Mouse (Mus musculus) small intestine, adult 2 months (tissue): ENCODE measurements around the gene Dennd6a. TPM values are rescaled to one million over a fixed set of nuclear protein-coding genes. Genes with fewer than 3 reads are reported as not detected.

Experiments used
- H3K27ac ChIP-seq: fragments of 200-500 bp; 2 replicates; pipeline ENCODE4 v1.5.1; 2012; ENCODE audit warnings: low read depth, low read length, control low read depth, inconsistent platforms; ENCODE audit not compliant: insufficient read depth
- H3K27me3 ChIP-seq: fragments of 200-500 bp; 2 replicates; pipeline ENCODE4 v1.6.1; 2012; ENCODE audit warnings: mild to moderate bottlenecking, moderate library complexity, low read length, inconsistent platforms; ENCODE audit not compliant: control insufficient read depth, insufficient read depth
- H3K36me3 ChIP-seq: fragments of 200-500 bp; 2 replicates; pipeline ENCODE4 v1.6.1; 2012; ENCODE audit warnings: mild to moderate bottlenecking, low read length, control low read depth, inconsistent platforms; ENCODE audit not compliant: control insufficient read depth, insufficient read depth
- H3K4me1 ChIP-seq: fragments of 200-500 bp; 2 replicates; pipeline ENCODE4 v1.6.1; 2012; ENCODE audit warnings: low read length, inconsistent platforms, mixed read lengths; ENCODE audit not compliant: control insufficient read depth, insufficient read depth, insufficient read length
- H3K4me3 ChIP-seq: fragments of 200-500 bp; 2 replicates; pipeline ENCODE4 v1.5.1; 2012; ENCODE audit warnings: low read depth, mild to moderate bottlenecking, control low read depth, inconsistent platforms, low read length, moderate library complexity
- CTCF ChIP-seq: fragments of 200-500 bp; IDR thresholded peaks from 2 replicates; pipeline ENCODE4 v1.5.1; 2012; ENCODE audit warnings: low read depth, mild to moderate bottlenecking, control low read depth, inconsistent platforms, low read length, moderate library complexity, mixed read lengths; ENCODE audit not compliant: insufficient replicate concordance, insufficient read length; ENCODE audit errors: extremely low read depth
- POLR2A ChIP-seq: fragments of 200-500 bp; IDR thresholded peaks from 2 replicates; pipeline ENCODE4 v1.6.1; 2012; ENCODE audit warnings: low read depth, mild to moderate bottlenecking, control low read depth, inconsistent platforms, low read length, moderate library complexity
- WGBS: fragments of 180-500 bp; shearing (Covaris S2); methylation state at CpG from one replicate; pipeline ENCODE4 v1.1.7; 2018; 5-methylcytosine and 5-hydroxymethylcytosine counted together
- polyA plus RNA-seq: library from polyadenylated mRNA; depleted of rRNA; stranded (reverse); fragments of >200 nt; gene quantifications from 2 replicates; pipeline ENCODE4 v1.2.3, GENCODE M21; 2012

Dennd6a gene
- polyA plus RNA-seq, 1 experiment = 8.6 TPM

- H3K36me3 ChIP-seq = peaks cover 12% of the 10 kb centered on the region
- no peak overlapping the region for H3K4me3 ChIP-seq
- H3K27ac ChIP-seq = no peak overlapping the region
- no peak; the same call in 1 of the 2 replicates for TF ChIP-seq CTCF
- H3K27me3 ChIP-seq = no peaks in the 10 kb centered on the region
- peaks cover 2% of the 10 kb centered on the region; the same call in 1 of the 2 replicates for H3K4me1 ChIP-seq
Measured at GRCm38 (mm10) chr14:26591353-26591752, 17.7 kb downstream of the Dennd6a start.

- no peak overlapping the region for H3K27ac ChIP-seq
- TF ChIP-seq POLR2A = no peak
- 69% methylated on average over 2 of the region's 2 CpGs for WGBS
- H3K4me3 ChIP-seq = no peak overlapping the region
- peaks cover 20% of the 10 kb centered on the region for H3K36me3 ChIP-seq
- H3K27me3 ChIP-seq = no peaks in the 10 kb centered on the region
- no peaks in the 10 kb centered on the region for H3K4me1 ChIP-seq
Measured at GRCm38 (mm10) chr14:26593281-26593895, 19.7 kb downstream of the Dennd6a start.

GRCm38 (mm10) chr14:26595167-26595566 lies 21.5 kb downstream of the Dennd6a start:
- H3K27me3 ChIP-seq = no peaks in the 10 kb centered on the region
- TF ChIP-seq CTCF (no peak), POLR2A (no peak)
- H3K27ac ChIP-seq = no peak overlapping the region
- no peak overlapping the region for H3K4me3 ChIP-seq
- peaks cover 24% of the 10 kb centered on the region for H3K36me3 ChIP-seq
- no peaks in the 10 kb centered on the region for H3K4me1 ChIP-seq
- 96% methylated on average over 7 of the region's 7 CpGs for WGBS

GRCm38 (mm10) chr14:26595695-26596365 lies 22.2 kb downstream of the Dennd6a start:
- WGBS = 59% methylated on average over 5 of the region's 5 CpGs
- Histone ChIP-seq H3K4me3 (no peak overlapping the region), H3K27ac (no peak overlapping the region), H3K36me3 (peaks cover 24% of the 10 kb centered on the region), H3K27me3 (no peaks in the 10 kb centered on the region), H3K4me1 (no peaks in the 10 kb centered on the region)
- TF ChIP-seq POLR2A = no peak
- TF ChIP-seq CTCF = no peak

- Histone ChIP-seq H3K4me1 (no peaks in the 10 kb centered on the region), H3K27ac (no peak overlapping the region), H3K4me3 (no peak overlapping the region), H3K36me3 (peaks cover 41% of the 10 kb centered on the region), H3K27me3 (no peaks in the 10 kb centered on the region)
- WGBS = 74% methylated on average over 4 of the region's 4 CpGs
- no peak for TF ChIP-seq POLR2A
- no peak for TF ChIP-seq CTCF
Measured at GRCm38 (mm10) chr14:26605354-26605753, 31.7 kb downstream of the Dennd6a start.

GRCm38 (mm10) chr14:26609674-26610073 lies 36.0 kb downstream of the Dennd6a start:
- TF ChIP-seq POLR2A (no peak), CTCF (no peak)
- Histone ChIP-seq H3K27me3 (no peaks in the 10 kb centered on the region), H3K27ac (no peak overlapping the region), H3K4me1 (no peaks in the 10 kb centered on the region), H3K4me3 (no peak overlapping the region), H3K36me3 (peaks cover 58% of the 10 kb centered on the region)
- 93% methylated on average over 1 of the region's 1 CpGs for WGBS

- TF ChIP-seq POLR2A = no peak
- TF ChIP-seq CTCF = no peak
- Histone ChIP-seq H3K27me3 (no peaks in the 10 kb centered on the region), H3K36me3 (peaks cover 52% of the 10 kb centered on the region), H3K4me1 (no peaks in the 10 kb centered on the region), H3K4me3 (no peak overlapping the region), H3K27ac (no peak overlapping the region)
- WGBS = 87% methylated on average over 4 of the region's 4 CpGs
Measured at GRCm38 (mm10) chr14:26610689-26611088, 37.0 kb downstream of the Dennd6a start.
